Mouse (Mus musculus) layer of hippocampus, adult 6 months (tissue): ENCODE measurements around the gene Ifi208. TPM values are rescaled to one million over a fixed set of nuclear protein-coding genes. Genes with fewer than 3 reads are reported as not detected.

Experiments
- long read RNA-seq, 2 experiments: library from polyadenylated mRNA; unstranded; transcript quantifications; one replicate each; pipeline ENCODE4 v2.0.0; 2019 to 2020
- microRNA-seq: library from miRNA; unstranded; fragments of <30 nt; microRNA quantifications from one replicate; pipeline ENCODE4 v1.2.0, GENCODE M21; 2020
- polyA plus RNA-seq: library from polyadenylated mRNA; unstranded; fragments of <200 nt; fragmentation: Nextera tagmentation; gene quantifications from 2 replicates; pipeline ENCODE4 v1.2.3, GENCODE M21; 2021

The Ifi208 gene
- polyA plus RNA-seq = not detected in 2 replicates
- long read RNA-seq, experiment 1 = 0 reads
- long read RNA-seq, experiment 2, partial matches to known transcripts = 0 of 1 reads
- long read RNA-seq, experiment 2, other reads (novel, unspliced or antisense) = 0 of 1 reads

DNA sequence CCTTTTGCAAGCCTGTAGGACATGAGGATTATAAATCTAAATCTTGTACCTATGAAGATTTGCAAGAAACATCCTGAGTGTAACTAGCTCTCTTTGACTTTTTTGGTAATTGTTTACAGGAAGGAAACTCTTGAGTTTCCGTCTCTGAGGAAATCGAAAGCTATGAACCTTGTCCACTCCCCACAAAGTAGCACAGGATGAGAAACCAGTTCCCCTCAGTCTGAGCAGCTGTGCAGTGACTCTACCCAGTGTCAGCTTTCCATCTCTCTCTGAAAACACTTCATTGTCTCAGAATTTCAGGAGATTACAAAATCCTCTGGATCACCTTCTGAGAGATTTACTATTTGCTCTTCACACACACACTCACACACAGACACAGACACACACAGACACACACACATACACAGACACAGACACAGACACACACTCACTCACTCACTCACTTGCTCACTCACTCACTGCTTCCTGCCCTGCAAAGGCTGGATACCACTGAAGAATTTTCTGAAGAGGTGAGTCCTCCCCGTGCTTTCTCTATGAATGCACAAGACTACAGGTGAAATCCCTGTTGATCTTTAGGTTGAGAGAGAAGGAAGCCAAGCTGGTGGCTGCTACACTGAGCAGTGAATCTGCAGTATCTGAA is at the start of gene Ifi208:
TSS of gene Ifi208 (plus strand) at position 218 of the 640 bp plus-strand sequence.

DNA sequence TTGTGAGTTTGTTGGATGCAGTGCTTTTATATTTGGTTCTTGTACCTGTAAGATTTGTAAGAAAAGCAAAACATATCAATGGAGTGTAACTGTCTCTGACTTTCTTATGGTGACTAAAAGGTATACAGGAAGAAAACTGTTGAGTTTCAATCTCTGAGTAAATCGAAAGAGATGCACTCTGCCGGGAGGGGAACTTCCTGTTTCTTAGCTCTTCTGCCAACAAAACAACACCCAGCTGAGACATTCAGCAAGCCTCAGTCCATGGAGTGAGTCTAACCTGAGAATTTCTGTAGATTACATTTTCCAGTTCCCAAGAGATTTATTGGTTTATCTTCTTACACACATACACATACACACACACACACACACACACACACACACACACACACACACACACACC is 42.9 kb upstream of the Ifi208 start, which contains the start of gene Ifi209:
TSS of gene Ifi209 (plus strand) at position 296 of the 400 bp plus-strand sequence.

DNA sequence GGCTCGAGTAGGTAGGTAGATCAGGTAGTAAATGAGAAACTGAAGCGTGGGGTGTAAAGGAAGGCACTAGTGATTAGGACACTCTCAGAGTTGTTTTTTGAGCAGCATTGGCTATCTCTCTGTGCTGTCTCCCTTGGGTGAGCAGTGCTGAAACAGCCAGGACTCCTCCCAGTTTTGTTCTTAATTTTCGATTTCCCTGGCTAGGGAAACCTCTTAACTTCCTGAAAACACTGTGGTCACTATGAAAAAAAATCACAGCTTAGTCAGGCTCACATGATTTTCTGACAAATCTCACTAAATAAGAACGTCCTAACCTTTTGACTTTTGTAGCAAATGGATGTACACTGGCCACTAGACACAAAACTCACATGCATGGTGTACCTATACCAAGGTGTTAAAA is 68.2 kb downstream of the Ifi208 start, which contains the start of gene Ifi207:
TSS of gene Ifi207 (minus strand) at position 92 of the 400 bp plus-strand sequence.

Small RNA genes lying within 50 kb of the gene (microRNA-seq; reads per million reads assigned to microRNA genes)
- not detected for gene Gm44339

Other genes starting within 250 kb of the Ifi208 start
- gene Ifi206, start 182.6 kb upstream of the Ifi208 start, polyA plus RNA-seq = not detected in 2 replicates
- not detected in 2 replicates for gene Ifi214, start 137.7 kb upstream of the Ifi208 start, polyA plus RNA-seq
- gene Ifi213, start 74.4 kb upstream of the Ifi208 start, polyA plus RNA-seq = 0.25 TPM in 1 of 2 replicates, not detected in the other
- 0.13 and 0.24 TPM in 2 replicates for gene Ifi209, start 42.8 kb upstream of the Ifi208 start, polyA plus RNA-seq
- 0.04 and 0.06 TPM in 2 replicates for gene Ifi207, start 68.1 kb downstream of the Ifi208 start, polyA plus RNA-seq
- gene Ifi204, start 93.3 kb downstream of the Ifi208 start, polyA plus RNA-seq = 0.25 and 0.54 TPM in 2 replicates
- 0.14 TPM in 1 of 2 replicates, not detected in the other for gene Ifi211, start 239.4 kb downstream of the Ifi208 start, polyA plus RNA-seq